Mouse (Mus musculus): Measurements from ENCODE around the gene Ptprd.

Gene Ptprd

DNA sequence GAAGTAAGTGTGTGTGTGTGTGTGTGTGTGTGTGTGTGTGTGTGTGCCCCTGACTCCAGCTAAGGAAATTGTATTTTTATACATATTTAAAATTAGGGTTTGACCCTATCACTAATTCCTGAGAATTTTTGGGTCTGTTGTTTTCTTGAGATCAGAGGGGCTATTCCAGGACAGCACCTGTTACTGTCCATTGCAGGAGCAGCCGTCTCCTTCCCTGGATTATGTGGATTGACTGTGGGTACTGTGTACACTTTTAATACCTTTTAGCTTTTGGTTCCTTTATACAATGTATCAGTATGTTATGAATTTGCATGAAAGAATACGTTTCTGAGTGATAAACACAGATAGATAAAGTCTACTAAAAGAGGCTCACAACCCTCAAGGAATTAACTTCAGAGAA lies 1670.0 kb downstream of the Ptprd start:
- WGBS, result 68% methylated on average over 2 of the region's 2 CpGs

DNA sequence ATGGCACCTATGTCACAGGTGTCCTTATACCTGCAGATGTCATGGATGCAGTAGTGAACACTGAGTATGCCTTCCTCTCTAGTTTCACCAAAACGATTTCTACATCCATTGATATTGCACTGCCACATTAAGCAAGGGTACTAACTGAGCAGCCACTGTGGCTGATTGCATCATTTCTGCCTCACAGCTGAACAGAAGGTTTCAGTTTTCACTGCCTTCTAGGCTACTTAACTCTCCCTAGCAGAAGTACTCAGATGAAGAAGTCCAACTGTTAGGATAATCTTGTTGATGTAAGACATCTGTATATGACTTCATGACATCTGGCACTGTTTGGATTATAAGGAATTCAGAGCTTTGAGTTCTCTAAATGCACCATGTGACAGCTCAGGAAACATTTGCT lies 1678.8 kb downstream of the Ptprd start:
- 59% methylated on average over 1 of the region's 1 CpGs for WGBS

DNA sequence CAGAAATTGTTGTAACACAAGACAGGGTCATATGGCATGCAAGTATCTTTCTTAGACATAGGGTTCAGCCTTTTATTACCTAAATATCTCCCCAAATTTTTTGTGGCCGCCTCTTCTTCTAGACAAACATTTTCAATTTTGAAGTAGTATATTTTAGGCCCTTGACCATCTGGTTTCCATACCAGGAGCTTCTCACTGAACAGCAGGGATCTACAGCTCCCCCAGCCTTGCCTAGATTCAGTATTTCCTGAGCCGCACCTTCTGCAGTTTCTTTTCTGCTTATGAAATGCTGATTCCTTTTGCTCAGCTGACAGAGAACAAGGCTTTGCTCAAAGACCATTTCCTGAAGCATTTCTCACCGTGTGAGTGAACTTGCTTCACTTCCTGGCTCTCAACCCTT lies 1686.5 kb downstream of the Ptprd start:
- 39% methylated on average over 3 of the region's 3 CpGs for WGBS

GRCm38 (mm10) chr4:76503279-76503601 lies 1708.5 kb downstream of the Ptprd start:
- WGBS, result 37% methylated on average over 3 of the region's 3 CpGs

GRCm38 (mm10) chr4:76502575-76503278 lies 1709.0 kb downstream of the Ptprd start:
- WGBS, result 66% methylated on average over 6 of the region's 6 CpGs

- WGBS, result 73% methylated on average over 3 of the region's 3 CpGs
Measured at GRCm38 (mm10) chr4:76485848-76486247, 1725.9 kb downstream of the Ptprd start.

DNA sequence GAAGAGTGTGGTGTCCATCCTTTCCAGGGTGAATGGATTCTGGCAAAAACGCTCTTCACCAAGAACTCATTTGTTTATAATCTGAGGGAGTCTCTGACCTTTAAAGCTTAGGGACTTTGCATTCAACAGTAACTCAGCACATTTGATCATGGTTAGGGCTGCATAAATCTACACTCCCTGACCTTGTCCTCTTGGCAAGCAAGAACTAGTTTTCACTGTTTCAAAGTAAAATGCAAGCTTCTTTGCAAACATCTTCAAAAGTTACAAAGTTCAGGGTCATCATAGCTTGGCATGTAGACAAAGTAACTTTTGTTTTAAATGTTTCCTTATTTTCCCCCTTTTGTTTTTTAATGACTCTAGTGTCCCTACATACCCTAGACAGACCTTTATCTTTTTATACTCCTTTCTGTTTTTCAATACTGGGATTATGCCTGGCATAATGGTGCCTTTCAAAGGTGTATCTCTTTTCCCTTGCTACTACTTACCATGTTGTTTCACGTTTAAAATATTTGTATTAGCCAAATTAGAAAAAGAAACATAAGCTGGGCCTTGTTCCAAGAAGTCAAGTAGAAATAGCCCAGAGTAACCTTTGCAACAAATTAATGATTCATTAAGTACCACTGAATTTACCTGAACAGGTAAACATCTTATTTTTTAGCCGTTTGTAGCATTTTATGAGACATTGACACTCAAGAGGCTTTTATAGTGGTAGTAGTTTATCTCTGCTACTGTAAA lies 1743.2 kb downstream of the Ptprd start:
- 80% methylated on average over 3 of the region's 3 CpGs for WGBS

DNA sequence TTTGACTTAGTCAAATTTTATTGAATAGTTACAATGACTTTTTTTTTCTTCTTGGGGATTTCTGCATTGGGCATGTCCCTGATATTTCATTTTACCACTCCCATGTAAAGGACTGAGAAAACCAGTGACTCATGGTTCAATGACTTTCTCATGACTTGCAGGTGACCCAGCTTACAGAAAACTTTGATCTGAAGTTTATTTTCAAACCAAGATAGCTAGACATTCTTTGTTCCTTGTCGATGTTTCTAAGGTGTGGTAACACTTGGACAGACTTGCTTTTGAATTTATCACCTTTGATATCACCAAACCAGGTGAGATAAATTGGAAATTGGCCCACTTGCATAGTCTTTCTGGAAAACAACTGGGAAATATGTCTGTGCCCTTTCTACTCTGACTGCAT lies 1747.1 kb downstream of the Ptprd start:
- WGBS, result 89% methylated on average over 1 of the region's 1 CpGs

GRCm38 (mm10) chr4:76461336-76461735 lies 1750.4 kb downstream of the Ptprd start:
- 64% methylated on average over 5 of the region's 5 CpGs for WGBS

DNA sequence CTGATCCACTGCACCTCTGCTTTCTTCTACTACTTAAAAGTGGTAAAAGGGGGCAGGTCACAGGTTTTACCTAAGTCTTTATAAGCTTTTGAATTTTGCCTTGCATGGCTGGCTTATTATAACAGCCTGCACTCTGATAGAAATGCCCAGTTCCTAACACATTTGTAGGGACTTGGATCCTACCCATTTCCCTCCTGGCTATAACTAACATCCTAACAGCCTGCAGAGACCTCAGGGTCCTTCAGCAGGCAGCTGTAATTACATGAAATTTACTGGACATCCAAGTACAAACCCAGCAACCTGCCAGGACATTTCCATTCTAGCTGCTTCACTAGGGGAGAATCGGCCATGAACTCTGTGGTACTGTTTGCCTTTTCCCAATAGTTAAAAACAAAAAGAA lies 1751.2 kb downstream of the Ptprd start:
- WGBS, result 63% methylated on average over 1 of the region's 1 CpGs

- 51% methylated on average over 4 of the region's 4 CpGs for WGBS
Measured at GRCm38 (mm10) chr4:76452286-76452685, 1759.5 kb downstream of the Ptprd start.

GRCm38 (mm10) chr4:76451019-76451552 lies 1760.7 kb downstream of the Ptprd start:
- 47% methylated on average over 8 of the region's 8 CpGs for WGBS

GRCm38 (mm10) chr4:76450351-76451018 lies 1761.3 kb downstream of the Ptprd start:
- WGBS, result 4% methylated on average over 34 of the region's 34 CpGs

DNA sequence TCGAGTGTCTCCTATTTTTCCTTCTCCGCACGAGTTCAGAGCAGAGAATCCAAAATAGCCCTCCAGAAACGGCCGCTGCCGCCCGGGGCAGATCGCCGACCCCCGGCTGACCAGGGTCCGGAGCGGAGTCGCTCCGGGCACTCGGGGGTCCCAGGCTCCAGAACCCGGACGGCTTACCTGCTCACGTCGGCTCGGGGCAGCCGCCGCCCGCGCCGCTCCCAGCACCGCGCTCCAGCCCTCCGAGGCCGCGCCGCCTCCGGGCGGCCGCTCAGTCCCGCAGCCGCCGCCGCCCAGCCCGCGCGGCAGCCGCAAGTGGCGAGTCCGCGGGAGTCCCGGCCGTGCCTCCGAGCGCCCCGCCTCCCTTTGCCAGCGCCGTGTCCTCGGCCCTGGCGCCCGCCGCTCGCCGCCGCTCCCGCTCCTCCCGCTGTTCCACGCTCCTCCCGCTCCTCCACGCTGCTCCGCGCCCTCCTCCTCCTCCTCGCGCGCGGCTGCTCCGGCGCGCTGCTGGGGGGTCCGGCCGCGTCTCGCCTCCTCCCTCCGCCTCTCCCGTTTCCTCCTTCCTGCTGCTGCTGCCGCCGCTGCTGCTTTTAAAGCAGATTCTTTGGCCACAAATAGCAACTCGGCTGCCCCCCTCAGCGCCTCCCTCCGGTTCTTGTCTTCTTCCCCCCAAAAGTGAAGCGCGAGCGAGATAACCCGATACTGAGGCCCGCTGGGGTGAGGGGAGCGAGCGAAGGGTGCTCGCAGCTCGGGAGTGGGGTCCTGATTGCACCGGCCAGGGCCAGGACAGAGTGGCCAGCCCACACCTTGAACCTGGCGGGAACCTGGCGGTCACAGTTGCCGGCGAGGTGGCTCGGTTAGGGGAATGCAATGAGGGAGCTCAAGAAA lies 1762.1 kb downstream of the Ptprd start:
- WGBS, result under 1% methylated on average over 98 of the region's 99 CpGs

- 2% methylated on average over 24 of the region's 24 CpGs for WGBS
Measured at GRCm38 (mm10) chr4:76448678-76449465, 1762.9 kb downstream of the Ptprd start.

- 85% methylated on average over 4 of the region's 4 CpGs for WGBS
Measured at GRCm38 (mm10) chr4:76444778-76445177, 1767.0 kb downstream of the Ptprd start.

- 62% methylated on average over 4 of the region's 4 CpGs for WGBS
Measured at GRCm38 (mm10) chr4:76443553-76443952, 1768.2 kb downstream of the Ptprd start.

GRCm38 (mm10) chr4:76440791-76441364 lies 1770.9 kb downstream of the Ptprd start:
- WGBS, result 36% methylated on average over 6 of the region's 6 CpGs

DNA sequence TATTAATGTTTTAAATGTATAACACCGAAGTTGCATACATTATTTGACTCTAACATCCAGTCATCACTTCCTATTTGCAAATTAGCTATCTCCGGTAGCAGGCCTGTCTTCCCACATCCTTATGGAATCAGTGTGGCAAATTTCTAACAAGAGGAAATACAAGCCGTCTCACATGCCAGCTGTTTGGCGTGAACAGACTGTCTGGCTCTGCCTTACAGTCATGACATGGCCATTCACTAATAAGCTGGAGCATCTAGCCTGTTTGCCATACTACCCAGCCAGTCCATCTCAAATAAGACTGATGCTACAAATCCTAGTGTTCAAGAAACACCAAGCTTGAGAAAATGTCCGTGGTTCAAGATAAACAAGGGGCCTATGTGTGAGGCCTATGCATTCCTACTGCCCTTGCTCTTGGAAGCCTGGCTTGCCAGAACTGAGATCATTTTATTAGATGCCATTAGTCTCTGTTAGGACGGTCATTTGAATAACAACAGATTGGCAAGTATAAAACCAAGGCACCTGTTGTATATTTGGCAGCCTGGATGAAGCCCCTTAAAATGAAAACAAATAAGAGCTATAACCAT lies 1773.2 kb downstream of the Ptprd start:
- 57% methylated on average over 6 of the region's 6 CpGs for WGBS

DNA sequence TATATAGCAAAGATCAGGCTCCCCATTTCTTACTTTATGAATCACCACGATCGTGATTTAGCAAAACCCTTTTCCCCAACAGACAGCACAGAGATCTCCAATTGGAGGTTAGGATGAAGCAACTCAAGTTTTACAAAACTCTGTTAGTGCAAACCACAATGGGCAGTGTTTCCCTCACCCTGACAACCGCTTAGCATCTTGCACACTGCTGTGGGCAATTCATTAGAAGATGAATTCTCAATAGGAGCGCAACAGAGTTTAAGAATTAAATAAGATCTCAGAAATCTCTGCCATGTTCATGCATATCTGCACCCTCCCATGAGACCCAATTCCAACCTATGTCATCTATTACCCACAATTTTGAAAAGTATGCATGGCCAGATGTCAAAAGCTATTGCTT lies 1773.7 kb downstream of the Ptprd start:
- WGBS, result 74% methylated on average over 4 of the region's 4 CpGs

Data from cerebral cortex, adult 2 months (tissue).